Mouse (Mus musculus) CH12.LX (cell line): ENCODE measurements around the gene Ticrr. TPM values are rescaled to one million over a fixed set of nuclear protein-coding genes. Genes with fewer than 3 reads are reported as not detected.
A peak's percentile ranks its signal among the peaks of the same experiment; 100 is the strongest.

Experiments used
- DNase-seq: peaks from one replicate; pipeline ENCODE4 v3.0.0-alpha.2; 2013; ENCODE audit errors: extremely low read depth
- H3K27ac ChIP-seq: 2 replicates; pipeline ENCODE4 v1.5.1; 2012; ENCODE audit warnings: low read depth, mild to moderate bottlenecking, control low read depth, moderate library complexity; ENCODE audit not compliant: insufficient read depth
- H3K27me3 ChIP-seq: replicated peaks from 2 replicates; pipeline ENCODE3; 2012; ENCODE audit warnings: inconsistent platforms
- H3K36me3 ChIP-seq, 2 experiments: replicated peaks in 1 of 2; 2 replicates each; pipeline versions ENCODE3 to v1.6.1; 2012; ENCODE audit warnings: inconsistent platforms in 1 of 2, low read length in 1 of 2, mild to moderate bottlenecking in 1 of 2, mixed read lengths in 1 of 2, moderate library complexity in 1 of 2; ENCODE audit not compliant: control insufficient read depth in 1 of 2, insufficient read depth in 1 of 2
- H3K4me1 ChIP-seq, 2 experiments: 2 replicates each; pipeline ENCODE4 v1.6.1; 2012; ENCODE audit warnings: inconsistent platforms in 1 of 2, moderate library complexity in 1 of 2; ENCODE audit not compliant: insufficient read depth in 2 of 2, control insufficient read depth in 1 of 2
- H3K4me2 ChIP-seq: 2 replicates; pipeline ENCODE4 v1.6.1; 2012; ENCODE audit warnings: low read depth, mild to moderate bottlenecking, control low read depth; ENCODE audit not compliant: poor library complexity, insufficient read depth, severe bottlenecking
- H3K4me3 ChIP-seq, 3 experiments: fragments of 150-350 bp in 1 of 3; sonication (generic) in 1 of 3; replicated peaks in 1 of 3; 2 replicates each; pipeline versions ENCODE3 to v1.5.1; 2011 to 2012; ENCODE audit warnings: low read depth in 2 of 3, low read length in 2 of 3, mild to moderate bottlenecking in 2 of 3, moderate library complexity in 2 of 3, control low read depth in 1 of 3, improper control_type of control experiment in 1 of 3, inconsistent platforms in 1 of 3, mixed read lengths in 1 of 3; ENCODE audit not compliant: poor library complexity in 1 of 3
- H3K79me2 ChIP-seq: replicated peaks from 2 replicates; pipeline ENCODE4 v1.6.1; 2012; ENCODE audit warnings: mild to moderate bottlenecking, moderate library complexity; ENCODE audit not compliant: control insufficient read depth, poor library complexity, insufficient read depth, severe bottlenecking; ENCODE audit errors: extremely low read depth
- H3K9ac ChIP-seq: 2 replicates; pipeline ENCODE4 v1.6.1; 2012; ENCODE audit warnings: low read depth, mild to moderate bottlenecking, control low read depth, moderate library complexity; ENCODE audit not compliant: insufficient read depth
- H3K9me3 ChIP-seq: replicated peaks from 2 replicates; pipeline ENCODE3; 2012; ENCODE audit warnings: low read length, inconsistent platforms, mixed read lengths
- BHLHE40 ChIP-seq: IDR thresholded peaks from 2 replicates; pipeline ENCODE4 v1.6.1; 2011; ENCODE audit warnings: mild to moderate bottlenecking, low read depth, low read length, improper control_type of control experiment
- CHD2 ChIP-seq: IDR thresholded peaks from 2 replicates; pipeline ENCODE4 v1.6.1; 2011; ENCODE audit warnings: low read length, improper control_type of control experiment
- CTCF ChIP-seq, 2 experiments: IDR thresholded peaks in 1 of 2; conservative IDR thresholded peaks in 1 of 2; 2 replicates each; pipeline ENCODE4 v1.5.1; 2011 to 2012; ENCODE audit warnings: low read depth in 2 of 2, low read length in 2 of 2, improper control_type of control experiment in 1 of 2, inconsistent platforms in 1 of 2, mild to moderate bottlenecking in 1 of 2, moderate library complexity in 1 of 2
- ETS1 ChIP-seq: conservative IDR thresholded peaks from 2 replicates; pipeline ENCODE4 v1.6.1; 2012; ENCODE audit warnings: low read depth, mild to moderate bottlenecking, inconsistent platforms, low read length, improper control_type of control experiment, moderate library complexity
- HCFC1 ChIP-seq: IDR thresholded peaks from 2 replicates; pipeline ENCODE4 v1.6.1; 2012; ENCODE audit warnings: low read depth, mild to moderate bottlenecking, inconsistent platforms, low read length, improper control_type of control experiment
- IRF4 ChIP-seq: IDR thresholded peaks from 2 replicates; pipeline ENCODE4 v1.6.1; 2014; ENCODE audit warnings: low read depth, mild to moderate bottlenecking, inconsistent platforms, low read length, improper control_type of control experiment
- MAFK ChIP-seq: IDR thresholded peaks from 2 replicates; pipeline ENCODE4 v1.6.1; 2011; ENCODE audit warnings: low read length, improper control_type of control experiment; ENCODE audit not compliant: insufficient replicate concordance
- MYC ChIP-seq: IDR thresholded peaks from 2 replicates; pipeline ENCODE4 v1.6.1; 2011; ENCODE audit warnings: low read depth, mild to moderate bottlenecking, improper control_type of control experiment, low read length
- NRF1 ChIP-seq: IDR thresholded peaks from 2 replicates; pipeline ENCODE4 v1.6.1; 2014; ENCODE audit warnings: low read depth, mild to moderate bottlenecking, inconsistent platforms, low read length, improper control_type of control experiment, moderate library complexity
- POLR2A ChIP-seq: IDR thresholded peaks from 2 replicates; pipeline ENCODE4 v1.6.1; 2011; ENCODE audit warnings: low read depth, mild to moderate bottlenecking, improper control_type of control experiment, low read length
- RAD21 ChIP-seq: IDR thresholded peaks from 2 replicates; pipeline ENCODE4 v1.6.1; 2011; ENCODE audit warnings: low read depth, mild to moderate bottlenecking, low read length, improper control_type of control experiment, moderate library complexity
- SIN3A ChIP-seq: IDR thresholded peaks from 2 replicates; pipeline ENCODE4 v1.6.1; 2012; ENCODE audit warnings: low read length, improper control_type of control experiment, inconsistent platforms
- SMC3 ChIP-seq: IDR thresholded peaks from 2 replicates; pipeline ENCODE4 v1.6.1; 2011; ENCODE audit warnings: low read depth, low read length, improper control_type of control experiment
- TCF12 ChIP-seq: IDR thresholded peaks from 2 replicates; pipeline ENCODE4 v1.6.1; 2014; ENCODE audit warnings: low read depth, mild to moderate bottlenecking, inconsistent platforms, low read length, improper control_type of control experiment
- UBTF ChIP-seq: IDR thresholded peaks from 2 replicates; pipeline ENCODE4 v1.6.1; 2012; ENCODE audit warnings: low read depth, mild to moderate bottlenecking, inconsistent platforms, low read length, improper control_type of control experiment, moderate library complexity
- USF2 ChIP-seq: conservative IDR thresholded peaks from 2 replicates; pipeline ENCODE4 v1.6.1; 2011; ENCODE audit warnings: low read depth, low read length, improper control_type of control experiment
- ZKSCAN1 ChIP-seq: IDR thresholded peaks from 2 replicates; pipeline ENCODE4 v1.6.1; 2012; ENCODE audit warnings: low read depth, inconsistent platforms, low read length, improper control_type of control experiment, borderline replicate concordance
- ZMIZ1 ChIP-seq: IDR thresholded peaks from 2 replicates; pipeline ENCODE4 v1.6.1; 2012; ENCODE audit warnings: low read depth, mild to moderate bottlenecking, inconsistent platforms, low read length, improper control_type of control experiment
- ZNF384 ChIP-seq: IDR thresholded peaks from 2 replicates; pipeline ENCODE4 v1.6.1; 2012; ENCODE audit warnings: low read depth, low read length, improper control_type of control experiment, inconsistent platforms
- dilution Hi-C: fragments of 300-500 bp; cut with MboI; formaldehyde crosslinking; loops from 2 replicates; pipeline ENCODE4 v1.14.3; 2020; ENCODE audit warnings: low sequenced_read_pairs; ENCODE audit not compliant: extremely low pct_unique_long_range_greater_than_20kb, extremely low pct_ligation_motif_present
- in situ Hi-C: fragments of 300-500 bp; cut with MboI; formaldehyde crosslinking; loops from 3 replicates; pipeline ENCODE4 v1.14.3; 2019; ENCODE audit warnings: low sequenced_read_pairs, low pct_ligation_motif_present, low pct_unique_long_range_greater_than_20kb, mixed read lengths
- polyA plus RNA-seq: library from polyadenylated mRNA; unstranded; fragments of >175 nt; gene quantifications from 2 replicates; pipeline ENCODE4 v1.2.1, GENCODE M21; 2012; ENCODE audit warnings: low read depth; ENCODE audit not compliant: insufficient read length
- total RNA-seq, 2 experiments: library from RNA; depleted of rRNA; stranded (reverse); fragments of 300-350 nt in 1 of 2; fragments of >200 nt in 1 of 2; gene quantifications; 2 replicates each; pipeline ENCODE4 v1.2.3; 2012 to 2014

Gene Ticrr
- total and polyA plus RNA-seq, 3 experiments, result 8.3 to 19.2 (median 10.2) TPM

- Histone ChIP-seq H3K4me1 (peaks cover 6 to 13% of the 10 kb centered on the region in 2 experiments; a peak in 3 of 4 replicates), H3K27ac (no peak overlapping the region), H3K4me3 (no peak overlapping the region), H3K27me3 (peaks cover 41% of the 10 kb centered on the region), H3K36me3 (no peaks in the 10 kb centered on the region), H3K9me3 (no peaks in the 10 kb centered on the region), H3K4me2 (no peak overlapping the region), H3K79me2 (no peaks in the 10 kb centered on the region), H3K9ac (no peak overlapping the region)
- dilution Hi-C loops, result no loop called here
- in situ Hi-C loops, result loop anchor here (5.0 to 10.0 kb wide), 2 partner anchors 65 to 232 kb away; partner anchors contain the start of gene Ticrr
- DNase-seq, result peak; percentile 58
- TF ChIP-seq ZMIZ1, result no peak
- TF ChIP-seq BHLHE40, result no peak
- TF ChIP-seq CHD2, result no peak
- TF ChIP-seq ZNF384, result no peak
- TF ChIP-seq NRF1, result no peak
- no peak for TF ChIP-seq MAFK
- no peak for TF ChIP-seq MYC
- no peak for TF ChIP-seq POLR2A
- TF ChIP-seq CTCF (conservative IDR thresholded peaks at IDR 0.05 in 1 of 2, IDR thresholded peaks at IDR 0.05 in 1 of 2; ENCODE audit: low read depth in 2 of 2, low read length in 2 of 2), result peak; percentile 74 to 78
- TF ChIP-seq RAD21, result peak; percentile 47
- TF ChIP-seq SMC3, result peak; percentile 35
These were observed 67.1 kb downstream of the Ticrr start for GRCm38 (mm10) chr7:79727091-79727490.

- peak; percentile 85 for DNase-seq
- Histone ChIP-seq H3K4me2 (peak overlapping the region; percentile 89), H3K79me2 (no peaks in the 10 kb centered on the region), H3K27ac (0 out of 2 replicates have a peak overlapping the region, but pooled peaks have one; percentile 5), H3K9me3 (no peaks in the 10 kb centered on the region), H3K9ac (peak overlapping the region; percentile 2; the same call in 1 of the 2 replicates), H3K4me1 (peaks cover 4 to 13% of the 10 kb centered on the region in 2 experiments; a peak in 2 of 4 replicates), H3K27me3 (peaks cover 31% of the 10 kb centered on the region), H3K4me3 (peak overlapping the region in 2 of 3 experiments; percentile 11 to 37), H3K36me3 (no peaks in the 10 kb centered on the region)
- in situ Hi-C loops, result loop anchor here (5.0 to 10.0 kb wide), 2 partner anchors 66 to 233 kb away; partner anchors contain the start of gene Ticrr
- TF ChIP-seq TCF12 (0 out of 2 replicates have a peak, but pooled peaks have one; percentile 15), IRF4 (peak; percentile 50; the same call in 1 of the 2 replicates), HCFC1 (0 out of 2 replicates have a peak, but pooled peaks have one; percentile 23), RAD21 (peak; percentile 74), SIN3A (0 out of 2 replicates have a peak, but pooled peaks have one; percentile 28), ZMIZ1 (no peak), POLR2A (peak; percentile 23; the same call in 1 of the 2 replicates), CHD2 (no peak), ETS1 (no peak), CTCF (conservative IDR thresholded peaks at IDR 0.05 in 1 of 2, IDR thresholded peaks at IDR 0.05 in 1 of 2; ENCODE audit: low read depth in 2 of 2, low read length in 2 of 2) (peak; percentile 94 to 96), UBTF (no peak), USF2 (no peak), SMC3 (peak; percentile 68), ZKSCAN1 (no peak)
- dilution Hi-C loops, result no loop called here
These were observed 68.2 kb downstream of the Ticrr start for GRCm38 (mm10) chr7:79728219-79728618.
